Mouse (Mus musculus) spleen, adult 2 months (tissue): ENCODE data around the gene Zbtb8b.

Source experiments
- CTCF ChIP-seq: fragments of 200-500 bp; IDR thresholded peaks from 2 replicates; pipeline ENCODE4 v1.5.1; 2011; ENCODE audit warnings: mild to moderate bottlenecking, inconsistent platforms; ENCODE audit not compliant: insufficient read depth, insufficient read length, insufficient replicate concordance; ENCODE audit errors: extremely low read depth
- POLR2A ChIP-seq: fragments of 200-500 bp; IDR thresholded peaks from 2 replicates; pipeline ENCODE4 v1.6.1; 2011; ENCODE audit warnings: low read depth, low read length, inconsistent platforms

- TF ChIP-seq CTCF = no peak
- no peak for TF ChIP-seq POLR2A
Measured at GRCm38 (mm10) chr4:129462118-129462517, 21.5 kb upstream of the Zbtb8b start.
